Mouse (Mus musculus) myocyte (in vitro differentiated cells): ENCODE data around the gene Bpifb9b.
"Not testable (repeated sequence)": the region's sequence is repeated elsewhere in the genome, so short reads cannot be mapped to it uniquely, and the experiment has no call there.

Experiments used
- MYOD1 ChIP-seq, 3 experiments: IDR thresholded peaks; one replicate each; pipeline ENCODE4 v1.6.1; 2011; ENCODE audit warnings: control low read depth in 2 of 3, low read depth in 2 of 3, mild to moderate bottlenecking in 2 of 3, moderate library complexity in 1 of 3; ENCODE audit not compliant: insufficient read length in 2 of 3, control insufficient read depth in 1 of 3
- POLR2A ChIP-seq: IDR thresholded peaks from one replicate; pipeline ENCODE4 v1.6.1; 2011; ENCODE audit warnings: low read depth, mild to moderate bottlenecking, control low read depth, moderate library complexity; ENCODE audit not compliant: insufficient read length

DNA sequence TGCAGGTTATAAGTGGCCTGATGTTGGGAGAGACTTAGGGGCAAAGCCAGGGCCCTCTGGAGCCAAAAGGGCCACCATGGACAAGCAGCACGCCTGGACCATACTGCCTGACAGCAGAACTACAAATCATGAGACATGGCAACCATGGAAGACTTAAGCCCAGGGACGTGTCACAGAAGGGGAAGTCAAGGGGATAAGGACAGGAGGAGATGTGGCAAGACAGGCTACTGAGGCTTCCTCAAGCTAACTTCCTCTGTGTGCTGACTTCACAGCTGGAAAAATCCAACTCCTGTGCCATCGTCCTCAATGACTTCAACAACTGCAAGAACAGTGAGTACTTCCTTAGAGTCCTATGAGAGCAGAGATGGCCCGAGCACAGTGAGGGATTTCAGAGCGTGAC, 6.7 kb downstream of the Bpifb9b start:
- TF ChIP-seq POLR2A; MYOD1 (IDR thresholded peaks at IDR 0.05; ENCODE audit: control insufficient read depth in 1 of 3, insufficient read length in 2 of 3, low read depth in 2 of 3): not testable (repeated sequence)
